Mouse (Mus musculus): ENCODE data around the gene Tspan10. TPM values are rescaled to one million over a fixed set of nuclear protein-coding genes. Genes with fewer than 3 reads are reported as not detected.

Gene Tspan10
- total RNA-seq, 2 experiments from 2014 or later = 0.69 TPM; not detected in 1

- peak; percentile 82 to 86 for DNase-seq
- intact Hi-C loops (cut with DNase I) = loop anchor here (5.0 to 10.0 kb wide), 2 partner anchors 121 to 293 kb away; partner anchors contain the start of genes Gps1 and Rfng
Observed at GRCm38 (mm10) chr11:120491317-120492023, 49.0 kb downstream of the Tspan10 start, which contains the start of gene Slc25a10. Gene Slc25a10 (plus strand): TSS chr11:120491840.

- intact Hi-C loops (cut with DNase I) = loop anchor here (5.0 to 10.0 kb wide), 2 partner anchors 120 to 293 kb away; partner anchors contain the start of genes Gps1 and Rfng
- no peak for DNase-seq
Observed at GRCm38 (mm10) chr11:120492024-120492877, 49.8 kb downstream of the Tspan10 start.

GRCm38 (mm10) chr11:120492878-120493203 lies 50.4 kb downstream of the Tspan10 start:
- intact Hi-C loops (cut with DNase I) = loop anchor here (5.0 to 10.0 kb wide), 2 partner anchors 119 to 292 kb away; partner anchors contain the start of genes Gps1 and Rfng
- no peak for DNase-seq

- no peak for DNase-seq
- intact Hi-C loops (cut with DNase I) = loop anchor here (5.0 to 10.0 kb wide), 2 partner anchors 119 to 291 kb away; partner anchors contain the start of genes Gps1 and Rfng
Observed at GRCm38 (mm10) chr11:120493351-120493750, 50.9 kb downstream of the Tspan10 start.

DNA sequence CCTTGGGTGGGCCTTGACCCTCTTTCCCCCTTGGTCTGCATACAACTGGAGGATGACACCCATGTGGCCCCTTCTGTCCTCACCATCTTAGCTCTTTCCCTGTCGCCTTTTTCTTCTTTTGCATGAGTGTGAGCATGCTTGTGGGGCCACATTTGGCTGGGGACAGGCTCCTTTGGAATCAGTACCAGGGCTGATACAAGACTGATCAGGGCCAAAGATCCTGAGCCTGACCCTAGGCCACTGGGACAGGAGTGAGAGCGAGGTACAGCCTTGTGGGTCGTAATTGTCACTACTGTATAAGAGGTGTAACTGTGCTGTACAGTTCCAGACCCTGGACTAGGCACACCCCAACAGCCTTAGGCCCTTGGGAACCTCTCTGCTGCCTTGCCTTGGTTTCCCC lies 51.5 kb downstream of the Tspan10 start:
- intact Hi-C loops (cut with DNase I) = loop anchor here (5.0 to 10.0 kb wide), 2 partner anchors 118 to 291 kb away; partner anchors contain the start of genes Gps1 and Rfng
- no peak for DNase-seq

Other genes starting within 250 kb of the Tspan10 start
- gene Bahcc1, start 209.7 kb upstream of the Tspan10 start, total RNA-seq (2021) = 1 to 10 TPM; 2.3 to 4.1 TPM
- gene Actg1, start 94.1 kb upstream of the Tspan10 start, total RNA-seq (2021) = 100 to 1,000 TPM; 186 to 222 TPM
- under 1 TPM; 0.31 to 0.37 TPM for gene Fscn2, start 81.1 kb upstream of the Tspan10 start, total RNA-seq (2021)
- 10 to 100 TPM; 21.7 to 22.9 TPM for gene Faap100, start 63.9 kb upstream of the Tspan10 start, total RNA-seq (2021)
- 10 to 100 TPM; 67.6 to 71.0 TPM for gene Nploc4, start 4.9 kb upstream of the Tspan10 start, total RNA-seq (2021)
- under 1 TPM in 1 of 2 experiments, not detected in 1; 0.89 TPM for gene Pde6g, start 10.9 kb downstream of the Tspan10 start, total RNA-seq (2021)
- 10 to 100 TPM; 21.4 to 25.6 TPM for gene Oxld1, start 15.4 kb downstream of the Tspan10 start, total RNA-seq (2021)
- 1 to 10 TPM; 4.1 to 6.2 TPM for gene Ccdc137, start 15.5 kb downstream of the Tspan10 start, total RNA-seq (2021)
- gene Arl16, start 25.0 kb downstream of the Tspan10 start, total RNA-seq (2021) = 1 to 10 TPM; 4.8 to 6.3 TPM
- gene Mrpl12, start 42.0 kb downstream of the Tspan10 start, total RNA-seq (2021) = 100 to 1,000 TPM; 142 to 144 TPM
- 1 to 10 TPM; 3.7 to 4.5 TPM for gene Slc25a10, start 49.2 kb downstream of the Tspan10 start, total RNA-seq (2021)
- gene Gcgr, start 88.1 kb downstream of the Tspan10 start, total RNA-seq (2021) = under 1 TPM; 0.18 to 0.25 TPM
- gene Mcrip1, start 107.1 kb downstream of the Tspan10 start, total RNA-seq (2021) = 10 to 100 TPM; 19.9 to 23.8 TPM
- 100 to 1,000 TPM; 153 to 173 TPM for gene Ppp1r27, start 108.5 kb downstream of the Tspan10 start, total RNA-seq (2021)
- gene P4hb, start 130.6 kb downstream of the Tspan10 start, total RNA-seq (2021) = 100 to 1,000 TPM; 174 to 203 TPM
- 10 to 100 TPM; 73.1 to 77.1 TPM for gene Arhgdia, start 139.0 kb downstream of the Tspan10 start, total RNA-seq (2021)
- gene Alyref, start 155.7 kb downstream of the Tspan10 start, total RNA-seq (2021) = 10 to 100 TPM; 36.1 to 41.5 TPM
- gene Anapc11, start 155.8 kb downstream of the Tspan10 start, total RNA-seq (2021) = 10 to 100 TPM; 44.0 to 50.5 TPM
- gene Npb, start 165.8 kb downstream of the Tspan10 start, total RNA-seq (2021) = not detected
- 10 to 100 TPM; 26.7 to 33.5 TPM for gene Pcyt2, start 175.3 kb downstream of the Tspan10 start, total RNA-seq (2021)
- gene Sirt7, start 182.6 kb downstream of the Tspan10 start, total RNA-seq (2021) = 1 to 10 TPM; 4.5 TPM
- gene Mafg, start 191.0 kb downstream of the Tspan10 start, total RNA-seq (2021) = 10 to 100 TPM; 48.3 to 53.7 TPM
- gene Pycr1, start 201.1 kb downstream of the Tspan10 start, total RNA-seq (2021) = 1 to 10 TPM; 3.2 to 5.8 TPM
- 100 to 1,000 TPM; 129 to 137 TPM for gene Myadml2, start 205.5 kb downstream of the Tspan10 start, total RNA-seq (2021)
- gene Notum, start 218.5 kb downstream of the Tspan10 start, total RNA-seq (2021) = not detected
- gene Aspscr1, start 230.3 kb downstream of the Tspan10 start, total RNA-seq (2021) = 10 to 100 TPM; 24.4 to 34.0 TPM

All from gastrocnemius, postnatal 36 days (tissue).